Mouse (Mus musculus) ES-Bruce4 (cell line): ENCODE measurements around the gene Vsig8.

ENCODE experiments used
- CTCF ChIP-seq: IDR thresholded peaks from one replicate; pipeline ENCODE4 v1.8.1; 2011; ENCODE audit warnings: low read depth, low read length
- POLR2A ChIP-seq: IDR thresholded peaks from one replicate; pipeline ENCODE4 v1.8.1; 2011; ENCODE audit warnings: low read length; ENCODE audit not compliant: insufficient read depth

- peak; percentile 55 for TF ChIP-seq CTCF
- TF ChIP-seq POLR2A = no peak
Measured at GRCm38 (mm10) chr1:172594495-172594894, 38.8 kb downstream of the Vsig8 start.
